Mouse (Mus musculus) spleen, adult 12 weeks (tissue): ENCODE measurements around the gene Nos2.
"Not testable (repeated sequence)": the region's sequence is repeated elsewhere in the genome, so short reads cannot be mapped to it uniquely, and the experiment has no call there.

ENCODE experiments used
- DNase-seq: peaks from one replicate; pipeline ENCODE4 v3.0.0; 2022; ENCODE audit warnings: low spot score

Gene Nos2

DNA sequence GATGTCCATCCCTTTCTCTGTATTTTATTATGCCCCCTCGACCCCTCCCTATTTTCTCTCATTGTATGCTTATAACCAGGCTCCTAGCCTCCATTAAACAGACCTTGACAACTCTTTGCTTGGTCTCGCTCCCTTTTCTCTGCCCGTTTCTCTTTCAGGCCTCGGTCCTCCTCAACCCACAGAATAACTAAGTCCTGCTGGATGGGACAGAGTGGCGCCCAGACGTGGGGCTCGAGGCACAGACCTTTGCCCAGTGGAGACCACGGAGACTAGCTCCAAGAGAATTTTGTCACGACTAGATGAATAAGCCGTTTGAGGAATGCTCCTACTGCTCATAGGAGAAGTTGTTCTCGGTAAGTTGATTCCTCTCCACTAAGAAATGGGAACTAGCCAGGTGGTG, 68.6 kb downstream of the Nos2 start:
- DNase-seq: not testable (repeated sequence)

DNA sequence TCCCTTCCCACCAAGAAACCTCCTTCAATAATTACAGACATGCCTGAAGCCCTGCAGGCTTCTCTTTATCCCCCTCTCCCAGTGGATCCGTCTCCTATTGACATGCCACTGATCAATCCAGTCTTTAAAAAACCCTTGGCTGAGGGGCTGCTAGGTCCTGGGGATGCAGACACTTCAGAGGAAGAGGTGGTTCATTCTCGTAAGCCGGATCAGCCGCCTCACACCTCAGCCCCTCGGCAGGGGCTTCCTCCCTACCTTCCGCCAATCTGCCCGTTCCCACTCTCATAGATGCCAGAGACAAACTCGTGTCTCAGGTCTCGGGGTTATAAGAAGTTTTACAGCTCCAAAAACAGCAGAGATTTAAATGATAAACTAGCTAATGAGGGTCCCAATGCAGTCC, 69.5 kb downstream of the Nos2 start:
- no peak for DNase-seq

DNA sequence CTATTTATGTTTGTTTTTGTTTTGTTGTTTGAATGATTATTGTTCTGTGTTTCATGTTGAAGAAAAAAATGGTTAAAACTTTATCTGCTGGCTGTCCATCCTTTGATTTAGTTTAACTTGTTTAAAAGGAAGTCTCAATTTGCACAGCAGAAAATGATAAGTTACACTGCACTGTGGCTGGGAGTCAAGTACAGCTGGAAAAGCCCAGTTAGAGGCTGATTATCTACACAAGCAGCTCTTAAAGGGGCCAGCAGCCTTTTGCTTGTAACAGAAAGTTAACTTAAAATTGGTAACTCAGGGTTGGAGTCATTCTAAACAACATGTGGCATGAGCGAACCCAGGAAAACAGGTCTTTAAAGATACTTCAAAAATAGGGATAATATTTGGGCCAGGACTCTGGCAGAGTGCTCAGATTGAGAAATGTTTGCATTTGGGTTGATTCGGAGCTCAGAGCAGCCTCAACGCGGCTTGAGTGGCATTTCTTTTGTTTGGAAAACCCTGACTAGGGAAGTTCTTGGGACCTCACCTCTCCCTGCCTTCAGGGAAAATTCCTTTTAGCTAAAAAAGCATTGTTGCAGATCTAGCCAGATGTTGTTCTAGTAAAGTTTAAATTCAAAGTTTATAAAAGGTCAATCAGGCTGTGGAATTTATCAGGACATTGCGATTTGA, 70.4 kb downstream of the Nos2 start:
- not testable (repeated sequence) for DNase-seq

DNA sequence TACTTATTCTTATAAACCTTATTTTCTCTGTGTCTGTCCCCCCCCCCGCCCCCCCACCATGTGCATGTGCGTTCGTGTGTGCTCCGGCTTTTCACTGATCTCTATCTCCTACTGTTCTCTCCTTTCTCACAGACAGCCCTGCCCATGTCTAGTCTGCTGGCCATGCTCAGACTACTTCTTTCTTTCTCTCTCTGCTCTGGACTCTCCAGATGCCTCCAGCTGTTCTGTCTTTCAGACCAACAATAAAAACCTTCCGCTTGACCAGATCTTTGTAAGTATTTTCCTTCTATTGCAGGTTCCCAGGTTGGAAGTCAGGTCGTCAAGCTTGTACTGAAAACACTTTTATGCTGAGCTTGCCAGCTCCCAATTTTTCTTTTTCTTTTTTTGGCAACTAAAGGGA, 78.5 kb downstream of the Nos2 start:
- no peak for DNase-seq

DNA sequence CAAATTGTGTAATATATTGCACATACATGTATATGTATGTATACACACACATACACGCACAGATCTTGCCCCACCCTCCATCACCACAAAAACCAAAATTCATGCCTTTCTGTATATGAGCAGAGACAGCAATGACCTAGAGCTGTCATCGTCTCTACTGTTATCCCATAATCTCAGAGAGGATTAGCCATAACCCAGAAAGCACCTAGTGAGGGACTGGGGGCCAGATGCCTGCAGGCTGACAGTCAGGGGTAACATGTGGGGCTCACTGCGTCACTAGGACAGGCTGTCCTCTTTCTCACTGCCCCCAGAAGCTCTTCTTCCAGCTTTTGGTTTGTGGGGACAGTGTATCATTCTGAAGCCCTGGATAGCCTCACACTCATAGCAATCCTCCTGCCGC, 81.3 kb downstream of the Nos2 start:
- DNase-seq: no peak

DNA sequence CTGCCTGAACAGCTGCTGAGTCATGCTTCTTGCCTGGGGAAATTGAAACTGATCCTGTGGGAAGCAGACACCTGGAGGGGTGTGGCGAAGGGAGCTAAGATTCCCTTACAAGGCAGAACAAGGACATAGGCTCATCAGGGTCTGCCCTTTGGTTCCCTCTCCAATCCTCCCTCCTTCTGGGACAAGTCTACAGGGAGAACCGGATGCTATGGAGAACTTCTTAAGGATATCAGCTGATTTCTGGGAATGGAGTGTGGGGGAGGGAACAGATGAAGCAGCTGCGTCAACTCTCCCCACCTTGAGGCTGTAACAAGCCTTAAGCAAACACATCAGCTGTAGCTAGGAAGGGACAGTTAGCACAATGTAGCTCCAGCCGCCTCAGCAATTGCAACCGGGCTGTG, 82.0 kb downstream of the Nos2 start:
- no peak for DNase-seq

DNA sequence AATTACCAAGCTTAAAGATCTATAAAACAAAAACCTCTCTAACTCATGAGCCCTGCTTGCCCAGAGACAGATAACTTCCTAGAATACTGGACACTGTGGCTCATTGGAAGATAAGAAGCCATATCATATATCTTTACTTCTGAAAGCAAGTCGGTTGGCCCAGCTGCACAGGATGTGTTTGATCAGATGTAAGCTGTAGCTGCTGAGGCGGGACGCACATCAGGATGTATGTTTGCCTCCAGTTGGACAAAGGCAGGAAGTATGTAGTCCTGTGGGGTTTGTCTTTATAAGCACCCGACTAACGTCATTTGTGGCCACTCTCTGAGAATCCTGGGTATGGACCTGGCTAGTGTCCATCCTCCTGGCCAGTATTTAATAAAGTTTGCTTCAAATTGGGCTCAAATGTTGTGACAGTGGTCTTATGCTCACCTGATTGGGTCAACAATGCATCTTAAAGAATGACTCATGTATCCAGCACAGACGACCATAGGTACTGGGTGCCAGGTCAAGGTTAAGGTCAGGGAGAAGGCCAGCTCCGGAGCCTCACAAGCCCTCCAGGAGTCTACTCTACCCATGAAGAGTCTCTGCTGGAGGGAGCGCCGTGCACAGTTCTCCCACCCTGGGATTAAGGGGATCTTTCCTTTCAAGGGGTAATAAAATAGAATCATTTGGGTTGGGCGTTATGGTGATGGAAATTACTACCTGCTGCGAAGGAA, 82.6 kb downstream of the Nos2 start:
- no peak for DNase-seq

DNA sequence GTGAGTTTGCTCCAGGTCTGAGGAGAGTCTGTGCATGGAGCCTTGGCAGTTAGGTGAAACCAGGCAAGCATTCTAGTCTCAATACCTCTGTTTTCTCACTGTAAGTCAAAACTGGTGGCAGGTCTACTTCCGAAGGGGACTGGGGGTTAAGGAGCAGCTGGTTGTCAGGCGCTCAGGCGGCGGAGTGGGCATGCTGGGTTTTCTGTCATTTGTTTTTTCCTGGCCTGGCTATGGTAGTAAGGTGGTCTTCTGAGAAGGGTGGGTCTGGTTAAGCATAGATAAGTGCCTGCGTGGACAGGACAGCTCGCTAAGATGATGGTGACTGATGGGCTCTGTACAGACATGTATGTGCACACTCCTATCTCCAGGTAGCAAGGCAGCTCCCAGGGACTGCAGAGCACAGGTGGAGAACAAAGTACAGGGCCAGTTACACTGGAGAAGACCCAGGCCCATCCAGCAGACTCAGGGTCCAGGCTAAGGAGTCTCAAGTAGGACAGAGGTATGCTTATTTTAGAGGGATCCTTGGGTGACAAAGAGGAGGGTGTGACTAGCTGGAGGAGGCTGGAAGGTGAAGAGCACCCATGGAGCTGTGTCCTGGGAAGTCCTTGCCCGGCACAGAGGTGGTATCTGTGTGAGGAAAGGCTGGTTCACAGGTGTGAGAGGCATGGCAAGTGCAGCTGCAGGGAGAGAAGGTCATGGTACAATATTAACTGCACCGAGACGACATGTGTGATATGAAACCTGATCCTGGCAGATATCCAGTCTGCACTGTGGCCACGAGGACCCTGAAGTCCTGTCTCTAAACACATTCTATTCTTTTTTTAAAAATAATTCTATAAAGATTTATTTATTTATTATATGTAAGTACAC, 83.4 kb downstream of the Nos2 start:
- DNase-seq: no peak

DNA sequence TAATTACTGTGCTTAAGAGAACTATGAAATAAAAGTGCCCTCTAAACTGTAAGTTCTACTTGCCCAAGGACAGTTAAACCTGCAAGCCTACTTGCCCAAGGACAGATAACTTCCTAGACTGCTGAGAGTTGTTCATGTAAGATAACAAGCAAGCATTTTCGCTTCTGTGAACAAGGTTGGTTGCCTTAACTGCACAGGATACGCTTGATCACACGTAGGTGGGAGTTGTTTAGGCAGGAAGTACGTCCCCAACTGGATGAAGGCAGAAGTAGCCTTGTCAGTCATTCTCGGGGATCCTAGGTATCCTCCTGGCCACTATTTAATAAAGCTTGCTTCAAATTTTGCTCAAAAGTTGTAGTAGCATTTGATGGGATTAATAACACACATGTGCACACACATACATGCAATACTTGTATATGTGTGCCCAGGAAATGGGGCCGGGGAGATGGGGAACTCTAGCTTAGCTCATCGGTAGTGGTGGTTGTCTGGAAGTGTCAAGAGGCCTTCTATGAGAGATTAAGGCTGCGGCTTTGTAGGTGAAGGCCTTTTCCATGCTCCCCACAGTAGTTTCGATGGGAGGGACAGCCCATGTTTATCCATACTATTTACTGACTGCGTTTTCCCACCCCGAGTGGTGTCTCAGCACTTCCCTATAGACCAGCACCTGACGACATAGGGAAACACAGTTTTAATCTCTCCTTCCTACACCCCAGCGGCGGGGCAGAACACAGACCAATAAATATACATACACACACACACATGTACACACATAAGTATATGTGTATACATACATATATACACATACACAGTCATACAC, 85.2 kb downstream of the Nos2 start:
- DNase-seq: no peak

DNA sequence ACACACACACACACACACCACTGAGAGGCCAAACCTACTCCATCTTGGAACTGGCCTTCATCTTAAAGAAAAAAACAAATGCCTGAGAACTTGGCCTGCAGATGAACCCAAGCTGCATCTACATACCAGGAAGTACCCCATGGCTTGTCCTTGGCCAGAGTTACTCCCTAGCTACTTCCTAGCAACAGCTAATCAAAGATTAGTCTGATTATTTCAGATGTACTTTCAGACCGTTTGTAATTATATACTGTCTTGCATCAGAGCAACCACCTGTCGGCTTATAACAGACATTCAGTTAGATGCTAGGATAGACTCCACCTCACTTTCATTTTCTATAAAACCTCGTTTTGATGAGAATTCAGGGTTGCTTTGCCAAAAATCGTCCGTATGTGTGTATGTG, 85.8 kb downstream of the Nos2 start:
- no peak for DNase-seq

DNA sequence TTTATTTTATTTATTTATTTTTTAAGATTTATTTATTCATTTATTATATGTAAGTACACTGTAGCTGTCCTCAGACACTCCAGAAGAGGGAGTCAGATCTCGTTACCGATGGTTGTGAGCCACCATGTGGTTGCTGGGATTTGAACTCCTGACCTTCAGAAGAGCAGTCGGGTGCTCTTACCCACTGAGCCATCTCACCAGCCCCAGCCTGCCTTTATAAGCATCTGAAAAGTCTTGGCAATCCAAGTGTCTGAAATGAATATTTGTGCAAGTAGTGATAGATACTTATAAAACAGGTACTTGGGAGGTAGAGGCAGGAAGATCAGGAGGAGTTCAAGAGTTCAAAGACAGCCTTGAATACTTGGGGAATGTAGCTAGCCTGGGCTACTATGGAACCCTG, 86.8 kb downstream of the Nos2 start:
- not testable (repeated sequence) for DNase-seq

DNA sequence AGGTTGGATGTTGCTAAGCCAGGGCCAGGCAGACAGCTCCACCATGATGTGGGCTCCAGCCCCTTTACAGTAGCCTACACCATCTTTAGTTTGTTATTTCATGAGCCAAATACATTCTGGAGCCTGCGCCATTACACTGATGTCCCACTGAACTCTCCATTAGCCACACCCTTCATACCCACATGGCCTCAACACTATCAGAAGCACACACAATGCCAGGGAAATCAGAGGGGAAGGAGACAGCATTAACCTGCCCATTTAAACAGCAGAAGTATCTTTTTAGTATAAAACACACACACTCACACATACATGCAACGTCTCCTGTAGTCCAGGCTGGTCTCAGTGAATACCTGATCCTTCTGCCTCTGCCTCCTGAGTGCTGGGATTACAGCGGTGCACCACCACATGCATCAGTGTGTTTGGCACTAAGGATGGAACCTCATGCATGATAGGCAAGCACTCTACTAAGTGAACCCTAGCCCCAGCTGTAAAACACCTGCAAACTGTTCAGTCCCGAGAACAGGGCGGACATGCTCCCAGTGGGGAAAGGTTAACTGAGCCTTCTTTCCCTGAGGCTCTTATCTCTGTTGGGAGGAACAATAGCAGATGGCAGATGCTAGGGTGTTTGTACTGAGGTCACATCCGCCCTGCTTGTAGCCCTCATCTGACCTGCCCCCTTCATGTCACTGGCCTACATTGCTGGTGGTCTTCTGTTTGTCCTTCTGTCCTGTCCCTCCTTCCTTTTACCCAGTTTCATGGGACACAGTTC, 87.6 kb downstream of the Nos2 start:
- DNase-seq: no peak

DNA sequence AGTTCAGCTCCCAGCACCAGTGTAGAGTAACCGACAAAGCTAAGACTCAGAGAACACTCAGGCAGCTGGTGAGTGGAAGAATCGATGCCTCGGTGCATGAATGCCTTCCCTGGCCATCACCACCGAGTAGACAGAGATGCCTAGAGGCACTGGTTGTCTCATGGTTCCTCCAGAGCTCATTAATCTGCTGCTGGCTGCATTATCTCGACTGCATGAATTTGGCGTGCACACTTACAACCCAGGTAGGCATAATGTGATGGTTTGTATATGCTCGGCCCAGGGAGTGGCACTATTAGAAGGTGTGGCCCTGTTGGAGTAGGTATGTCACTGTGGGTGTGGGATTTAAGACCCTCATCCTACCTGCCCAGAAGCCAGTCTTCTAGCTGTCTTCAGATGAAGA, 88.3 kb downstream of the Nos2 start:
- DNase-seq: no peak
